Mouse (Mus musculus): ENCODE measurements around the gene Pla2g4e. TPM values are rescaled to one million over a fixed set of nuclear protein-coding genes. Genes with fewer than 3 reads are reported as not detected.

Pla2g4e gene
- polyA plus RNA-seq, 1 experiment from 2014 or later: 0.49 TPM

GRCm38 (mm10) chr2:120147364-120147763 lies 97.8 kb downstream of the Pla2g4e start:
- Histone ChIP-seq H3K4me1 (ENCODE audit: control insufficient read depth, insufficient read depth, low read length) (peaks cover 25% of the 10 kb centered on the region), H3K36me3 (ENCODE audit: control insufficient read depth, insufficient read depth, low read length) (no peaks in the 10 kb centered on the region), H3K4me2 (no peak overlapping the region), H3K9me3 (replicated peaks; ENCODE audit: control insufficient read depth, low read length) (no peaks in the 10 kb centered on the region), H3K9ac (ENCODE audit: low read depth, low read length) (no peak overlapping the region), H3K4me3 (ENCODE audit: low read depth, low read length) (no peak overlapping the region), H3K27me3 (ENCODE audit: control insufficient read depth, insufficient read depth, low read length) (no peaks in the 10 kb centered on the region), H3K27ac (ENCODE audit: low read depth, low read length) (peak overlapping the region; percentile 76)
- WGBS (ENCODE audit: insufficient replicate concordance): 22% methylated on average over 2 of the region's 2 CpGs
- no peak for ATAC-seq (replicated peaks; ENCODE audit: insufficient number of reproducible peaks, low FRiP score, low TSS enrichment)

- no peaks in the 10 kb centered on the region for H3K9me3 ChIP-seq (replicated peaks; ENCODE audit: control insufficient read depth, low read length)
- WGBS (ENCODE audit: insufficient replicate concordance): 60% methylated on average over 2 of the region's 2 CpGs
- no peaks in the 10 kb centered on the region for H3K27me3 ChIP-seq (ENCODE audit: control insufficient read depth, insufficient read depth, low read length)
- no peaks in the 10 kb centered on the region for H3K36me3 ChIP-seq (ENCODE audit: control insufficient read depth, insufficient read depth, low read length)
- H3K4me2 ChIP-seq: no peak overlapping the region
- no peak overlapping the region for H3K9ac ChIP-seq (ENCODE audit: low read depth, low read length)
- H3K4me1 ChIP-seq (ENCODE audit: control insufficient read depth, insufficient read depth, low read length): peaks cover 25% of the 10 kb centered on the region
- H3K27ac ChIP-seq (ENCODE audit: low read depth, low read length): no peak overlapping the region
- ATAC-seq (replicated peaks; ENCODE audit: insufficient number of reproducible peaks, low FRiP score, low TSS enrichment): no peak
- no peak overlapping the region for H3K4me3 ChIP-seq (ENCODE audit: low read depth, low read length)
These were observed 98.6 kb downstream of the Pla2g4e start for GRCm38 (mm10) chr2:120146543-120146942.

- no peak overlapping the region for H3K27ac ChIP-seq (ENCODE audit: low read depth, low read length)
- peaks cover 34% of the 10 kb centered on the region for H3K4me1 ChIP-seq (ENCODE audit: control insufficient read depth, insufficient read depth, low read length)
These were observed 100.7 kb downstream of the Pla2g4e start for GRCm38 (mm10) chr2:120144390-120144789.

GRCm38 (mm10) chr2:120142336-120142735 lies 102.8 kb downstream of the Pla2g4e start:
- Histone ChIP-seq H3K9ac (ENCODE audit: low read depth, low read length) (no peak overlapping the region), H3K27ac (ENCODE audit: low read depth, low read length) (no peak overlapping the region), H3K27me3 (ENCODE audit: control insufficient read depth, insufficient read depth, low read length) (no peaks in the 10 kb centered on the region), H3K36me3 (ENCODE audit: control insufficient read depth, insufficient read depth, low read length) (no peaks in the 10 kb centered on the region), H3K4me2 (no peak overlapping the region), H3K4me3 (ENCODE audit: low read depth, low read length) (no peak overlapping the region), H3K4me1 (ENCODE audit: control insufficient read depth, insufficient read depth, low read length) (peaks cover 33% of the 10 kb centered on the region), H3K9me3 (replicated peaks; ENCODE audit: control insufficient read depth, low read length) (no peaks in the 10 kb centered on the region)
- no peak for ATAC-seq (replicated peaks; ENCODE audit: insufficient number of reproducible peaks, low FRiP score, low TSS enrichment)
- WGBS (ENCODE audit: insufficient replicate concordance): 80% methylated on average over 5 of the region's 5 CpGs

More at GRCm38 (mm10) chr2:120144390-120144789, 100.7 kb downstream of the Pla2g4e start:
- no peaks in the 10 kb centered on the region for H3K27me3 ChIP-seq (ENCODE audit: control insufficient read depth, insufficient read depth, low read length)
- no peaks in the 10 kb centered on the region for H3K9me3 ChIP-seq (replicated peaks; ENCODE audit: control insufficient read depth, low read length)
- ATAC-seq (replicated peaks; ENCODE audit: insufficient number of reproducible peaks, low FRiP score, low TSS enrichment): no peak
- no peak overlapping the region for H3K9ac ChIP-seq (ENCODE audit: low read depth, low read length)
- H3K4me3 ChIP-seq (ENCODE audit: low read depth, low read length): no peak overlapping the region
- H3K4me2 ChIP-seq: no peak overlapping the region
- no peaks in the 10 kb centered on the region for H3K36me3 ChIP-seq (ENCODE audit: control insufficient read depth, insufficient read depth, low read length)
- 62% methylated on average over 4 of the region's 4 CpGs for WGBS (ENCODE audit: insufficient replicate concordance)

- H3K4me2 ChIP-seq: no peak overlapping the region
- no peak overlapping the region for H3K9ac ChIP-seq (ENCODE audit: low read depth, low read length)
- H3K4me1 ChIP-seq (ENCODE audit: control insufficient read depth, insufficient read depth, low read length): peaks cover 34% of the 10 kb centered on the region
- H3K4me3 ChIP-seq (ENCODE audit: low read depth, low read length): no peak overlapping the region
- ATAC-seq (replicated peaks; ENCODE audit: insufficient number of reproducible peaks, low FRiP score, low TSS enrichment): no peak
- no peaks in the 10 kb centered on the region for H3K9me3 ChIP-seq (replicated peaks; ENCODE audit: control insufficient read depth, low read length)
- H3K27me3 ChIP-seq (ENCODE audit: control insufficient read depth, insufficient read depth, low read length): no peaks in the 10 kb centered on the region
- no peak overlapping the region for H3K27ac ChIP-seq (ENCODE audit: low read depth, low read length)
- no peaks in the 10 kb centered on the region for H3K36me3 ChIP-seq (ENCODE audit: control insufficient read depth, insufficient read depth, low read length)
- 96% methylated on average over 1 of the region's 1 CpGs for WGBS (ENCODE audit: insufficient replicate concordance)
These were observed 103.5 kb downstream of the Pla2g4e start for GRCm38 (mm10) chr2:120141671-120142070.

GRCm38 (mm10) chr2:120140326-120140725 lies 104.8 kb downstream of the Pla2g4e start:
- Histone ChIP-seq H3K4me2 (no peak overlapping the region), H3K9ac (ENCODE audit: low read depth, low read length) (no peak overlapping the region), H3K9me3 (replicated peaks; ENCODE audit: control insufficient read depth, low read length) (no peaks in the 10 kb centered on the region), H3K4me3 (ENCODE audit: low read depth, low read length) (no peak overlapping the region), H3K27ac (ENCODE audit: low read depth, low read length) (peak overlapping the region; percentile 0), H3K27me3 (ENCODE audit: control insufficient read depth, insufficient read depth, low read length) (no peaks in the 10 kb centered on the region), H3K4me1 (ENCODE audit: control insufficient read depth, insufficient read depth, low read length) (peaks cover 28% of the 10 kb centered on the region), H3K36me3 (ENCODE audit: control insufficient read depth, insufficient read depth, low read length) (no peaks in the 10 kb centered on the region)
- 63% methylated on average over 5 of the region's 5 CpGs for whole genome bisulfite sequencing (ENCODE audit: insufficient replicate concordance)
- ATAC-seq (replicated peaks; ENCODE audit: insufficient number of reproducible peaks, low FRiP score, low TSS enrichment): no peak

GRCm38 (mm10) chr2:120139091-120139490 lies 106.0 kb downstream of the Pla2g4e start:
- Histone ChIP-seq H3K9me3 (replicated peaks; ENCODE audit: control insufficient read depth, low read length) (no peaks in the 10 kb centered on the region), H3K4me2 (no peak overlapping the region), H3K27me3 (ENCODE audit: control insufficient read depth, insufficient read depth, low read length) (no peaks in the 10 kb centered on the region), H3K27ac (ENCODE audit: low read depth, low read length) (no peak overlapping the region), H3K36me3 (ENCODE audit: control insufficient read depth, insufficient read depth, low read length) (no peaks in the 10 kb centered on the region), H3K4me1 (ENCODE audit: control insufficient read depth, insufficient read depth, low read length) (peaks cover 36% of the 10 kb centered on the region), H3K4me3 (ENCODE audit: low read depth, low read length) (no peak overlapping the region), H3K9ac (ENCODE audit: low read depth, low read length) (no peak overlapping the region)
- ATAC-seq (replicated peaks; ENCODE audit: insufficient number of reproducible peaks, low FRiP score, low TSS enrichment): no peak
- 61% methylated on average over 1 of the region's 1 CpGs for WGBS (ENCODE audit: insufficient replicate concordance)

DNA sequence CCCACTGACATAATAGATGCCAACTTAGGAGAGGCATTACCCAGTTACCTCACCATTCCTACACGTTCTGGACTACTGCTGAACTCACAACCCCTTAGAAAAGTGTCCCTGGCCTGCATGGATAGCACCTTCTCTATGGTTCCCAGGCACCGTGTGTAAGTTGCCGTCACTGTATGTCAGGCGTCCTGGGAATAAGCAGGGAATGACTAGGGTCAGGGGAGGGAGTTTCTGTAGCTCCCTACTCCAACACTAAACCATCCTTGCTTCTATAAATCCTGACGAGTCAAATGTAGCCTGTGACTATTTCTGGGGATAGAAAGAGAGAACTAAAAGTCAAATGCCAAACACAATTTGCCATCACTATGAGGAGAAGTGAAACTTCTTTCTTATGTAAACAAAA lies 107.9 kb downstream of the Pla2g4e start:
- Histone ChIP-seq H3K4me1 (ENCODE audit: control insufficient read depth, insufficient read depth, low read length) (peaks cover 51% of the 10 kb centered on the region), H3K27ac (ENCODE audit: low read depth, low read length) (no peak overlapping the region), H3K36me3 (ENCODE audit: control insufficient read depth, insufficient read depth, low read length) (no peaks in the 10 kb centered on the region), H3K9me3 (replicated peaks; ENCODE audit: control insufficient read depth, low read length) (no peaks in the 10 kb centered on the region), H3K4me3 (ENCODE audit: low read depth, low read length) (no peak overlapping the region), H3K27me3 (ENCODE audit: control insufficient read depth, insufficient read depth, low read length) (no peaks in the 10 kb centered on the region), H3K4me2 (no peak overlapping the region), H3K9ac (ENCODE audit: low read depth, low read length) (no peak overlapping the region)
- no peak for ATAC-seq (replicated peaks; ENCODE audit: insufficient number of reproducible peaks, low FRiP score, low TSS enrichment)
- 61% methylated on average over 5 of the region's 5 CpGs for WGBS (ENCODE audit: insufficient replicate concordance)

- H3K9ac ChIP-seq (ENCODE audit: low read depth, low read length): no peak overlapping the region; the same call in 1 of the 2 replicates
- H3K4me3 ChIP-seq (ENCODE audit: low read depth, low read length): no peak overlapping the region
- peaks cover 53% of the 10 kb centered on the region for H3K4me1 ChIP-seq (ENCODE audit: control insufficient read depth, insufficient read depth, low read length)
- H3K27me3 ChIP-seq (ENCODE audit: control insufficient read depth, insufficient read depth, low read length): no peaks in the 10 kb centered on the region
- H3K4me2 ChIP-seq: peak overlapping the region; percentile 27; the same call in 1 of the 2 replicates
- no peaks in the 10 kb centered on the region for H3K9me3 ChIP-seq (replicated peaks; ENCODE audit: control insufficient read depth, low read length)
- ATAC-seq (replicated peaks; ENCODE audit: insufficient number of reproducible peaks, low FRiP score, low TSS enrichment): no peak; the same call in 1 of the 2 replicates
- H3K36me3 ChIP-seq (ENCODE audit: control insufficient read depth, insufficient read depth, low read length): no peaks in the 10 kb centered on the region
- H3K27ac ChIP-seq (ENCODE audit: low read depth, low read length): peak overlapping the region; percentile 80
These were observed 110.6 kb downstream of the Pla2g4e start for GRCm38 (mm10) chr2:120134453-120135075.

All from heart, embryonic 11.5 days (tissue).